ENCODE assay signal across 21 mouse cellular contexts in the genomic region with DNA sequence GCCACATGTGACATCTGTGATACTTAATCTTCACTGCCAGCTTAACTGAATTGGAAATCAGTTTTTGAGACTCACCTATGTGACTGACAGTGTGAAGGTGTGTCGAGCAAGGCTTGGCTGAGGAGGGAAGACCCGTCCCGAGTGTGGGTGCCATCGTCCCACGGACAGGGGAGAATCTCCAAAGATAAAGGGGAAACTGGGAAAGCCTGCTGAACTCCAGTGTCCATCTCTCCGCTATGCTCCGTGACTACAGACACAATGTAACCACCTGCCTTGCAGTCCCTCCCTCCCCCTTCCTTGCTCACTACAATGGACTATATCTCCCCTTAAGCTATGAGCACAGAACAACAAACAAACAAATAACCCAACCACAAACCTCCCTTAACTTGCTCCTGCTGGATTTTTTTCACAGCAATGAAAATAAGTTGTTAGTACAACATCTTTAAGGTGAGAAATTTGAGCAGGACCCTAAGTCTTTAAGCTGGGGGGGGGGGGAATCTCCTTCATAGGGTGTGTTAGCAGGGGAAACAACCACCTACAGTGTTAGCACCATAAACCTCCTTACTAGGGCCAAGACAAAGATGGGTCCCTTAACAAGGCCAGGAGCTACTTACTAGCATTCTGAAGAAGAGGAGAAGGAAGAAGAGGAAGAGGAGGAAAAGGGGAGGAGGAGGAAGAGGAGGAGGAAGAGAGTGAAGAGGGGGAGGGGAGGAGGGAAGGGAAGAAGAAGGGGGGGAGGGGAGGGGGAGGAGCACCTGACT.
"Had no signal": no experiment of that assay in that cellular context is flagged by ENCODE, and none has a peak within 500 bp of the region (broad histone marks: within the 10 kb centered on the region; RNA-seq: fewer than 3 reads in every experiment).

No protein-coding gene starts in this region.

- H3K9ac ChIP-seq: liver, postnatal 0 days; lung, embryonic 15.5 days; midbrain, embryonic 12.5 days; neural tube, embryonic 13.5 days; neural tube, embryonic 15.5 days; stomach, embryonic 15.5 days had no signal

- H3K4me3 ChIP-seq: lung, embryonic 15.5 days; megakaryocyte, embryonic 14.5 days; midbrain, embryonic 10.5 days; midbrain, embryonic 12.5 days; myocyte; neural tube, embryonic 13.5 days; neural tube, embryonic 15.5 days; stomach, embryonic 15.5 days had no signal

- H3K4me2 ChIP-seq: lung, embryonic 15.5 days; midbrain, embryonic 12.5 days; neural tube, embryonic 13.5 days; neural tube, embryonic 15.5 days; stomach, embryonic 15.5 days had no signal

- H3K36me3 ChIP-seq: lung, embryonic 15.5 days; midbrain, embryonic 10.5 days; midbrain, embryonic 12.5 days; neural tube, embryonic 13.5 days; neural tube, embryonic 15.5 days; stomach, embryonic 15.5 days had no signal

- ATAC-seq: liver, postnatal 0 days; midbrain, embryonic 16.5 days had no signal

- H3K9me3 ChIP-seq: lung, embryonic 15.5 days; megakaryocyte, embryonic 14.5 days; midbrain, embryonic 10.5 days; midbrain, embryonic 12.5 days; neural tube, embryonic 13.5 days; neural tube, embryonic 15.5 days; stomach, embryonic 15.5 days had no signal

- H3K27ac ChIP-seq: lung, embryonic 15.5 days; macrophage; midbrain, embryonic 10.5 days; midbrain, embryonic 12.5 days; neural tube, embryonic 13.5 days; neural tube, embryonic 15.5 days; stomach, embryonic 15.5 days; stomach, postnatal 0 days had no signal

- H3K4me1 ChIP-seq: megakaryocyte, embryonic 14.5 days; midbrain, embryonic 10.5 days; midbrain, embryonic 12.5 days; neural tube, embryonic 13.5 days; neural tube, embryonic 15.5 days had no signal

- H3K27me3 ChIP-seq: lung, embryonic 15.5 days; midbrain, embryonic 12.5 days; neural tube, embryonic 13.5 days; neural tube, embryonic 15.5 days; stomach, embryonic 15.5 days had no signal

- DNase-seq: liver, postnatal 0 days; lung, adult 2 months; lung, postnatal 14 days; lung, postnatal 36 days; midbrain, embryonic 14.5 days; retina, postnatal 1 day; right cerebral cortex, adult 18-20 months; right cerebral cortex, postnatal 25 days; thymus, postnatal 14 days; thymus, postnatal 36 days had no signal
